Mouse (Mus musculus) G1E (cell line): ENCODE data around the gene Dnah2. TPM values are rescaled to one million over a fixed set of nuclear protein-coding genes. Genes with fewer than 3 reads are reported as not detected.

Experiments
- ATAC-seq: 2 replicates; pipeline ENCODE4 v1.8.0; 2016; ENCODE audit warnings: mild to moderate bottlenecking; ENCODE audit not compliant: insufficient number of reproducible peaks, poor library complexity, low FRiP score, severe bottlenecking; ENCODE audit errors: extremely low read depth
- DNase-seq: peaks from one replicate; pipeline ENCODE4 v3.0.0; 2012; ENCODE audit warnings: low spot score
- H3K27me3 ChIP-seq: 2 replicates; pipeline ENCODE4 v1.6.1; 2012; ENCODE audit warnings: mild to moderate bottlenecking, low read length, inconsistent platforms; ENCODE audit not compliant: insufficient read depth
- H3K36me3 ChIP-seq: replicated peaks from 2 replicates; pipeline ENCODE3; 2012; ENCODE audit warnings: mild to moderate bottlenecking, inconsistent platforms
- H3K4me1 ChIP-seq: 2 replicates; pipeline ENCODE4 v1.6.1; 2012; ENCODE audit warnings: low read depth, low read length, inconsistent platforms, mixed read lengths; ENCODE audit not compliant: insufficient read depth
- H3K4me3 ChIP-seq: 2 replicates; pipeline ENCODE4 v1.5.1; 2012; ENCODE audit warnings: low read depth, mild to moderate bottlenecking, inconsistent platforms, low read length, moderate library complexity, mixed read lengths
- H3K9me3 ChIP-seq: replicated peaks from 2 replicates; pipeline ENCODE4 v1.6.1; 2012; ENCODE audit warnings: inconsistent platforms
- CTCF ChIP-seq: IDR thresholded peaks from 2 replicates; pipeline ENCODE4 v1.5.1; 2012; ENCODE audit warnings: low read depth, low read length, inconsistent platforms, mixed read lengths
- GATA1 ChIP-seq: IDR thresholded peaks from 2 replicates; pipeline ENCODE4 v1.6.1; 2012; ENCODE audit warnings: borderline replicate concordance, low read length, inconsistent platforms, mixed read lengths
- GATA2 ChIP-seq: IDR thresholded peaks from 2 replicates; pipeline ENCODE4 v1.6.1; 2012; ENCODE audit warnings: low read depth, low read length, inconsistent platforms, borderline replicate concordance
- POLR2AphosphoS5 ChIP-seq: IDR thresholded peaks from 2 replicates; pipeline ENCODE4 v1.6.1; 2012; ENCODE audit warnings: low read depth, low read length, inconsistent platforms; ENCODE audit not compliant: insufficient replicate concordance
- TAL1 ChIP-seq: conservative IDR thresholded peaks from 2 replicates; pipeline ENCODE4 v1.6.1; 2012; ENCODE audit warnings: low read depth, low read length, inconsistent platforms, mixed read lengths
- polyA plus RNA-seq: library from polyadenylated mRNA; stranded (reverse); fragments of >175 nt; gene quantifications from 2 replicates; pipeline ENCODE4 v1.2.3, GENCODE M21; 2012
- total RNA-seq, 2 experiments: library from RNA; stranded (forward) in 1 of 2; stranded (reverse) in 1 of 2; fragments of 200-1000 nt in 1 of 2; fragments of >200 nt in 1 of 2; fragmentation: Nextera tagmentation in 1 of 2; gene quantifications; 2 replicates each; pipeline ENCODE4 v1.2.3; 2014 to 2017

Gene Dnah2
- total and polyA plus RNA-seq, 3 experiments, result 0.13 to 2.6 (median 1.1) TPM

- no peaks in the 10 kb centered on the region for H3K9me3 ChIP-seq
- H3K4me1 ChIP-seq, result peaks cover 53% of the 10 kb centered on the region
- H3K4me3 ChIP-seq, result no peak overlapping the region
- ATAC-seq (no peak), DNase-seq (no peak)
- no peak for TF ChIP-seq TAL1
- TF ChIP-seq POLR2AphosphoS5, result no peak
- no peak for TF ChIP-seq GATA1
- peaks cover 36% of the 10 kb centered on the region for H3K27me3 ChIP-seq
- H3K36me3 ChIP-seq, result no peaks in the 10 kb centered on the region
Observed at GRCm38 (mm10) chr11:69430631-69431030, 118.3 kb downstream of the Dnah2 start.

- Histone ChIP-seq H3K4me1 (peaks cover 60% of the 10 kb centered on the region), H3K27me3 (peaks cover 25% of the 10 kb centered on the region), H3K9me3 (no peaks in the 10 kb centered on the region), H3K4me3 (no peak overlapping the region), H3K36me3 (no peaks in the 10 kb centered on the region)
- TF ChIP-seq CTCF (no peak), GATA2 (no peak), TAL1 (no peak), GATA1 (no peak), POLR2AphosphoS5 (no peak)
- no peak for DNase-seq
- no peak for ATAC-seq
Observed at GRCm38 (mm10) chr11:69429313-69429712, 119.6 kb downstream of the Dnah2 start.

GRCm38 (mm10) chr11:69428751-69429150 lies 120.2 kb downstream of the Dnah2 start:
- Histone ChIP-seq H3K27me3 (peaks cover 19% of the 10 kb centered on the region), H3K4me1 (peaks cover 66% of the 10 kb centered on the region), H3K9me3 (no peaks in the 10 kb centered on the region), H3K4me3 (no peak overlapping the region), H3K36me3 (no peaks in the 10 kb centered on the region)
- no peak for TF ChIP-seq GATA1
- no peak for TF ChIP-seq CTCF
- no peak for TF ChIP-seq POLR2AphosphoS5
- TF ChIP-seq GATA2, result no peak
- no peak for TF ChIP-seq TAL1
- DNase-seq, result peak; percentile 34
- ATAC-seq, result no peak

- DNase-seq (no peak), ATAC-seq (no peak)
- Histone ChIP-seq H3K4me3 (no peak overlapping the region), H3K4me1 (peaks cover 72% of the 10 kb centered on the region), H3K36me3 (no peaks in the 10 kb centered on the region), H3K27me3 (peaks cover 6% of the 10 kb centered on the region; the same call in 1 of the 2 replicates), H3K9me3 (no peaks in the 10 kb centered on the region)
- TF ChIP-seq TAL1 (no peak), POLR2AphosphoS5 (no peak), GATA2 (no peak), GATA1 (no peak), CTCF (no peak)
Observed at GRCm38 (mm10) chr11:69426246-69426645, 122.7 kb downstream of the Dnah2 start.

GRCm38 (mm10) chr11:69423885-69424284 lies 125.0 kb downstream of the Dnah2 start:
- no peak for ATAC-seq
- DNase-seq, result peak; percentile 66
- Histone ChIP-seq H3K4me1 (peaks cover 80% of the 10 kb centered on the region), H3K36me3 (no peaks in the 10 kb centered on the region), H3K4me3 (no peak overlapping the region), H3K9me3 (no peaks in the 10 kb centered on the region), H3K27me3 (no peaks in the 10 kb centered on the region)
- TF ChIP-seq POLR2AphosphoS5 (no peak), TAL1 (no peak), GATA2 (no peak), CTCF (no peak), GATA1 (no peak)

- Histone ChIP-seq H3K4me3 (no peak overlapping the region), H3K4me1 (peaks cover 84% of the 10 kb centered on the region), H3K9me3 (no peaks in the 10 kb centered on the region), H3K36me3 (no peaks in the 10 kb centered on the region), H3K27me3 (no peaks in the 10 kb centered on the region)
- ATAC-seq (no peak), DNase-seq (no peak)
- TF ChIP-seq GATA1 (no peak), CTCF (no peak), GATA2 (no peak), POLR2AphosphoS5 (no peak), TAL1 (no peak)
Observed at GRCm38 (mm10) chr11:69422842-69423241, 126.1 kb downstream of the Dnah2 start.
